9 mouse cellular contexts compared by ENCODE assay signal in genomic region chr19:10469171-10469658, GRCm38 (mm10). TPM values are rescaled to one million over a fixed set of nuclear protein-coding genes. Genes with fewer than 3 reads are reported as not detected.
A peak's percentile ranks its signal among the peaks of the same experiment; 100 is the strongest.
DNase-seq lines count a peak whose midpoint lies in the region; ATAC-seq and TF ChIP-seq lines count a peak whose summit lies in the region.
"Had no signal": no experiment of that assay in that cellular context is flagged by ENCODE, and none has a peak within 500 bp of the region (broad histone marks: within the 10 kb centered on the region; RNA-seq: fewer than 3 reads in every experiment).

No protein-coding gene starts in this region.

- no peaks in the 10 kb centered on the region for H3K36me3 ChIP-seq in heart, adult 2 months (ENCODE audit: control insufficient read depth, insufficient read depth, low read length)
- H3K36me3 ChIP-seq in heart, embryonic 10.5 days = no peaks in the 10 kb centered on the region
- no peaks in the 10 kb centered on the region for H3K36me3 ChIP-seq in limb, embryonic 14.5 days (ENCODE audit: control insufficient read depth, insufficient read depth, low read length)
- H3K36me3 ChIP-seq in limb, embryonic 10.5 days = no peaks in the 10 kb centered on the region
- no peaks in the 10 kb centered on the region for H3K36me3 ChIP-seq in embryonic facial prominence, embryonic 14.5 days (ENCODE audit: control insufficient read depth, insufficient read depth, low read length)

- no peaks in the 10 kb centered on the region for H3K9me3 ChIP-seq in heart, embryonic 10.5 days
- no peaks in the 10 kb centered on the region for H3K9me3 ChIP-seq in limb, embryonic 14.5 days (ENCODE audit: control insufficient read depth, low read length)
- H3K9me3 ChIP-seq in limb, embryonic 10.5 days (replicated peaks) = no peaks in the 10 kb centered on the region
- H3K9me3 ChIP-seq in embryonic facial prominence, embryonic 14.5 days (ENCODE audit: control insufficient read depth, low read length) = no peaks in the 10 kb centered on the region

- H3K27ac ChIP-seq in heart, adult 2 months = no peak overlapping the region
- H3K27ac ChIP-seq in heart, embryonic 10.5 days = no peak overlapping the region
- H3K27ac ChIP-seq in limb, embryonic 14.5 days (replicated peaks; ENCODE audit: low read depth, low read length) = no peak overlapping the region
- H3K27ac ChIP-seq in limb, embryonic 10.5 days = no peak overlapping the region
- no peak overlapping the region for H3K27ac ChIP-seq in embryonic facial prominence, embryonic 14.5 days (replicated peaks; ENCODE audit: low read depth, low read length)
- H3K27ac ChIP-seq: macrophage had no signal

- no peaks in the 10 kb centered on the region for H3K79me2 ChIP-seq in heart, adult 2 months (replicated peaks; ENCODE audit: control insufficient read depth, insufficient read depth, low read length)

- intact Hi-C loops in heart, adult 2 months (cut with DNase I) = no loop called here

- no peak for TF ChIP-seq POLR2A in heart, adult 2 months (IDR thresholded peaks at IDR 0.05; ENCODE audit: insufficient read depth, low read depth, low read length)
- no peak for TF ChIP-seq POLR2A in limb, embryonic 14.5 days (IDR thresholded peaks at IDR 0.05; ENCODE audit: borderline replicate concordance, extremely low read depth, insufficient read depth, insufficient read length)

- no peak overlapping the region for H3K9ac ChIP-seq in heart, adult 2 months (ENCODE audit: low read depth, low read length)
- no peak overlapping the region for H3K9ac ChIP-seq in limb, embryonic 14.5 days (ENCODE audit: low read depth, low read length, severe bottlenecking)
- H3K9ac ChIP-seq in embryonic facial prominence, embryonic 14.5 days (ENCODE audit: low read depth, low read length) = no peak overlapping the region

- no peaks in the 10 kb centered on the region for H3K4me1 ChIP-seq in heart, adult 2 months (ENCODE audit: control insufficient read depth, insufficient read depth, low read length)
- peaks cover 19% of the 10 kb centered on the region for H3K4me1 ChIP-seq in heart, embryonic 10.5 days
- H3K4me1 ChIP-seq in limb, embryonic 14.5 days (ENCODE audit: control insufficient read depth, insufficient read depth, low read length) = no peaks in the 10 kb centered on the region
- H3K4me1 ChIP-seq in limb, embryonic 10.5 days = peaks cover 13% of the 10 kb centered on the region; the same call in 1 of the 2 replicates
- no peaks in the 10 kb centered on the region for H3K4me1 ChIP-seq in embryonic facial prominence, embryonic 14.5 days (ENCODE audit: control insufficient read depth, insufficient read depth, low read length)

- peak; percentile 47; the same call in 1 of the 2 replicates for ATAC-seq in limb, embryonic 14.5 days (ENCODE audit: low FRiP score, low read depth)
- ATAC-seq in embryonic facial prominence, embryonic 14.5 days (ENCODE audit: low read depth) = 0 out of 2 replicates have a peak, but pooled peaks have one; percentile 53

- DNase-seq in heart, adult 2 months = peak; percentile 17 to 28
- no peak for DNase-seq in heart, embryonic 10.5 days (ENCODE audit: low spot score)
- DNase-seq in limb, embryonic 14.5 days (ENCODE audit: low spot score) = no peak
- DNase-seq in limb, embryonic 10.5 days (ENCODE audit: low spot score) = no peak
- DNase-seq in embryonic facial prominence, embryonic 14.5 days (ENCODE audit: low spot score) = peak; percentile 17
- peak; percentile 56 for DNase-seq in retina, embryonic 14.5 days (ENCODE audit: low spot score)
- DNase-seq in cerebellum, postnatal 36 days = no peak
- no peak for DNase-seq in gastrocnemius, postnatal 25 days

- no peak for TF ChIP-seq CTCF in heart, adult 2 months (IDR thresholded peaks at IDR 0.05)

- H3K27me3 ChIP-seq in heart, adult 2 months (ENCODE audit: control insufficient read depth, insufficient read depth, low read length) = no peaks in the 10 kb centered on the region
- peaks cover 67% of the 10 kb centered on the region for H3K27me3 ChIP-seq in heart, embryonic 10.5 days (ENCODE audit: insufficient read depth, poor library complexity, severe bottlenecking)
- no peaks in the 10 kb centered on the region for H3K27me3 ChIP-seq in limb, embryonic 14.5 days (ENCODE audit: control insufficient read depth, insufficient read depth, low read length)
- peaks cover 11% of the 10 kb centered on the region; the same call in 1 of the 2 replicates for H3K27me3 ChIP-seq in limb, embryonic 10.5 days (ENCODE audit: low read depth, poor library complexity, severe bottlenecking)
- H3K27me3 ChIP-seq in embryonic facial prominence, embryonic 14.5 days (replicated peaks; ENCODE audit: control insufficient read depth, insufficient read depth, low read length) = no peaks in the 10 kb centered on the region

- TF ChIP-seq EP300 in heart, adult 2 months (IDR thresholded peaks at IDR 0.05; ENCODE audit: insufficient read depth, low read depth, low read length) = no peak

- H3K4me2 ChIP-seq in limb, embryonic 14.5 days (replicated peaks; ENCODE audit: low read depth, low read length, severe bottlenecking) = no peak overlapping the region
- H3K4me2 ChIP-seq in embryonic facial prominence, embryonic 14.5 days (ENCODE audit: low read depth, low read length) = no peak overlapping the region

- 42% methylated on average over 8 of the region's 8 CpGs for WGBS in heart, adult 2 months
- WGBS in heart, embryonic 10.5 days = 53% methylated on average over 8 of the region's 8 CpGs
- WGBS in limb, embryonic 14.5 days = 52% methylated on average over 8 of the region's 8 CpGs
- WGBS in limb, embryonic 10.5 days = 60% methylated on average over 8 of the region's 8 CpGs
- 56% methylated on average over 8 of the region's 8 CpGs for WGBS in embryonic facial prominence, embryonic 14.5 days

- no peak overlapping the region for H3K4me3 ChIP-seq in heart, adult 2 months
- H3K4me3 ChIP-seq in heart, embryonic 10.5 days = no peak overlapping the region
- H3K4me3 ChIP-seq in limb, embryonic 14.5 days (replicated peaks; ENCODE audit: low read length) = no peak overlapping the region
- no peak overlapping the region for H3K4me3 ChIP-seq in limb, embryonic 10.5 days
- no peak overlapping the region for H3K4me3 ChIP-seq in embryonic facial prominence, embryonic 14.5 days (ENCODE audit: low read depth, low read length)

RNA-seq across cellular contexts. Expression of gene Lrrc10b, which starts 11.9 kb away (rescaled TPM):
- total RNA-seq in heart, adult 2 months (2021) = 1 to 10 TPM; 1.7 to 2.3 TPM
- polyA plus RNA-seq in heart, adult 2 months (2012; rRNA removed) = 0.12 and 1.2 TPM in 2 replicates
- polyA plus RNA-seq in heart, embryonic 10.5 days (2016; fragmentation: Nextera tagmentation; extraction: Ambion mirVana) = 0.06 and 0.18 TPM in 2 replicates
- 0.88 and 1.2 TPM in 2 replicates for polyA plus RNA-seq in limb, embryonic 14.5 days (2012; rRNA removed)
- 0.43 and 0.84 TPM in 2 replicates for polyA plus RNA-seq in limb, embryonic 14.5 days (2014; fragmentation: Nextera tagmentation; extraction: Ambion mirVana)
- polyA plus RNA-seq in limb, embryonic 10.5 days (2016; fragmentation: Nextera tagmentation; extraction: Ambion mirVana) = 0.11 TPM in 1 of 2 replicates, not detected in the other
- polyA plus RNA-seq in embryonic facial prominence, embryonic 14.5 days (2014; fragmentation: Nextera tagmentation; extraction: Ambion mirVana) = 0.68 and 1.4 TPM in 2 replicates
- total RNA-seq in gastrocnemius, postnatal 25 days (2021) = under 1 TPM; 0.13 to 0.38 TPM

RNA-seq across cellular contexts. Expression of gene Ppp1r32, which starts 13.5 kb away (rescaled TPM):
- total RNA-seq in heart, adult 2 months (2021) = under 1 TPM; 0.16 to 0.29 TPM
- polyA plus RNA-seq in heart, adult 2 months (2012; rRNA removed) = 0.20 and 1.1 TPM in 2 replicates
- polyA plus RNA-seq in heart, embryonic 10.5 days (2016; fragmentation: Nextera tagmentation; extraction: Ambion mirVana) = not detected in 2 replicates
- 0.53 and 0.78 TPM in 2 replicates for polyA plus RNA-seq in limb, embryonic 14.5 days (2012; rRNA removed)
- polyA plus RNA-seq in limb, embryonic 14.5 days (2014; fragmentation: Nextera tagmentation; extraction: Ambion mirVana) = 0.18 TPM in 1 of 2 replicates, not detected in the other
- polyA plus RNA-seq in limb, embryonic 10.5 days (2016; fragmentation: Nextera tagmentation; extraction: Ambion mirVana) = not detected in 2 replicates
- polyA plus RNA-seq in embryonic facial prominence, embryonic 14.5 days (2014; fragmentation: Nextera tagmentation; extraction: Ambion mirVana) = 0.45 and 2.5 TPM in 2 replicates
- total RNA-seq in gastrocnemius, postnatal 25 days (2021) = under 1 TPM; 0.90 to 0.91 TPM
- polyA plus RNA-seq: macrophage had no signal

RNA-seq across cellular contexts. Expression of gene Cpsf7, which starts 55.9 kb away (rescaled TPM):
- 10 to 100 TPM; 23.8 to 25.2 TPM for total RNA-seq in heart, adult 2 months (2021)
- polyA plus RNA-seq in heart, adult 2 months (2012; rRNA removed) = 20.6 and 37.7 TPM in 2 replicates
- 38.4 and 40.5 TPM in 2 replicates for polyA plus RNA-seq in heart, embryonic 10.5 days (2016; fragmentation: Nextera tagmentation; extraction: Ambion mirVana)
- 102 and 106 TPM in 2 replicates for polyA plus RNA-seq in limb, embryonic 14.5 days (2012; rRNA removed)
- 50.4 and 59.1 TPM in 2 replicates for polyA plus RNA-seq in limb, embryonic 14.5 days (2014; fragmentation: Nextera tagmentation; extraction: Ambion mirVana)
- 53.7 and 58.2 TPM in 2 replicates for polyA plus RNA-seq in limb, embryonic 10.5 days (2016; fragmentation: Nextera tagmentation; extraction: Ambion mirVana)
- 50.9 TPM in 2 replicates for polyA plus RNA-seq in embryonic facial prominence, embryonic 14.5 days (2014; fragmentation: Nextera tagmentation; extraction: Ambion mirVana)
- total RNA-seq in gastrocnemius, postnatal 25 days (2021) = 10 to 100 TPM; 18.0 to 18.5 TPM

RNA-seq across cellular contexts. Expression of gene Sdhaf2, which starts 56.7 kb away (rescaled TPM):
- total RNA-seq in heart, adult 2 months (2021) = 10 to 100 TPM; 65.5 to 77.9 TPM
- 45.7 and 74.6 TPM in 2 replicates for polyA plus RNA-seq in heart, adult 2 months (2012; rRNA removed)
- polyA plus RNA-seq in heart, embryonic 10.5 days (2016; fragmentation: Nextera tagmentation; extraction: Ambion mirVana) = 58.6 and 64.6 TPM in 2 replicates
- 42.5 and 49.2 TPM in 2 replicates for polyA plus RNA-seq in limb, embryonic 14.5 days (2012; rRNA removed)
- polyA plus RNA-seq in limb, embryonic 14.5 days (2014; fragmentation: Nextera tagmentation; extraction: Ambion mirVana) = 64.6 and 65.2 TPM in 2 replicates
- 64.7 and 70.2 TPM in 2 replicates for polyA plus RNA-seq in limb, embryonic 10.5 days (2016; fragmentation: Nextera tagmentation; extraction: Ambion mirVana)
- polyA plus RNA-seq in embryonic facial prominence, embryonic 14.5 days (2014; fragmentation: Nextera tagmentation; extraction: Ambion mirVana) = 57.0 and 62.1 TPM in 2 replicates
- total RNA-seq in gastrocnemius, postnatal 25 days (2021) = 10 to 100 TPM; 49.0 to 54.0 TPM

Comparison
In these comparisons a context has a peak if more than half of its experiments do, and no peak if none do; other contexts are left out.
1. DNase-seq: peak in heart, adult 2 months (2 of 2), embryonic facial prominence, embryonic 14.5 days (single experiment) and retina, embryonic 14.5 days (single experiment); none in heart, embryonic 10.5 days (single experiment), limb, embryonic 14.5 days (single experiment), limb, embryonic 10.5 days (single experiment), cerebellum, postnatal 36 days (0 of 2) and gastrocnemius, postnatal 25 days (single experiment).